Mouse (Mus musculus) adrenal gland, postnatal 36 days (tissue): Measurements from ENCODE around the gene Gm20896. TPM values are rescaled to one million over a fixed set of nuclear protein-coding genes. Genes with fewer than 3 reads are reported as not detected.
"Not testable (repeated sequence)": the region's sequence is repeated elsewhere in the genome, so short reads cannot be mapped to it uniquely, and the experiment has no call there.

Experiments used
- DNase-seq, 2 experiments: peaks; one replicate each; pipeline ENCODE4 v3.0.0; 2021; ENCODE audit warnings: mixed read lengths in 1 of 2
- long read RNA-seq, 2 experiments: library from polyadenylated mRNA; stranded (forward); transcript quantifications; one replicate each; pipeline ENCODE4 v2.0.0; 2021; ENCODE audit warnings: borderline sequencing depth in 2 of 2
- total RNA-seq, 2 experiments: library from RNA; stranded (reverse); gene quantifications; 2 replicates each; pipeline ENCODE4 v1.2.3; 2021

Gm20896 gene
- not detected for total RNA-seq
- long read RNA-seq, experiment 1 = 0 reads
- long read RNA-seq, experiment 2 = 0 reads

DNA sequence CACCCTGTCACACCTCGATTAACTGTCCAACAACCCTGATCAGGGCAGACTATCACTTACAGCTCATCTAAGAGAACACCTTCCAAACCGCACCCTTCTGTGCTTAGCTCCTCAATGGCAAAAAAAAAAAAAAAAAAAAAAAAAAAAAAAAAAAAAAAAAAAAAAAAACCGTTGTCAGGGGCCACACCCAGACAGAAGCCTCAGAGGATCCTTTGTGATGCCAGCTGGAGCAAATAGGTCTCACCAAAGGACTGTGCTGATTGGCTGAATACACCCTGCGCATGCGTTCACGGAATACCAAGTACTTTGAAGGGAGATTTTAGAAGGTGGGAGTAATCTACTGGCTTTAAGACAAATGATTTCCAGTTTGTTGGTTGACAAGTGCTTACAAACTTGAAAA, at the start of gene Gm20896:
Gm20896 (minus strand) TSS at position 101 of the 400 bp plus-strand sequence.
- not testable (repeated sequence) for DNase-seq
